Mouse (Mus musculus) kidney, embryonic 16.5 days (tissue): ENCODE measurements around the gene Ldlrad2. TPM values are rescaled to one million over a fixed set of nuclear protein-coding genes. Genes with fewer than 3 reads are reported as not detected.

Experiments used
- ATAC-seq: fragments of 200-750 bp; cut with Nextera tagmentation; 2 replicates; pipeline ENCODE4 v1.8.0; 2017; ENCODE audit warnings: moderate TSS enrichment; ENCODE audit not compliant: low FRiP score, low TSS enrichment
- H3K27ac ChIP-seq: fragments of 300-500 bp; sonication (generic); 2 replicates; pipeline ENCODE4 v1.5.1; 2014; ENCODE audit warnings: low read length
- H3K27me3 ChIP-seq: fragments of 300-500 bp; sonication (generic); 2 replicates; pipeline ENCODE4 v1.6.1; 2014; ENCODE audit warnings: low read length, control low read depth, mixed read lengths; ENCODE audit not compliant: insufficient read depth
- H3K36me3 ChIP-seq: fragments of 300-500 bp; sonication (generic); 2 replicates; pipeline ENCODE4 v1.6.1; 2014; ENCODE audit warnings: low read length, control low read depth, mixed read lengths; ENCODE audit not compliant: insufficient read depth
- H3K4me1 ChIP-seq: fragments of 300-500 bp; sonication (generic); 2 replicates; pipeline ENCODE4 v1.6.1; 2014; ENCODE audit warnings: low read length, control low read depth, mixed read lengths; ENCODE audit not compliant: insufficient read depth
- H3K4me2 ChIP-seq: fragments of 300-500 bp; sonication (generic); replicated peaks from 2 replicates; pipeline ENCODE4 v1.6.1; 2014; ENCODE audit warnings: low read depth, low read length
- H3K4me3 ChIP-seq: fragments of 300-500 bp; sonication (generic); 2 replicates; pipeline ENCODE4 v1.5.1; 2014; ENCODE audit warnings: mild to moderate bottlenecking, low read length
- H3K9ac ChIP-seq: fragments of 300-500 bp; sonication (generic); replicated peaks from 2 replicates; pipeline ENCODE4 v1.6.1; 2014; ENCODE audit warnings: low read length
- H3K9me3 ChIP-seq: fragments of 300-500 bp; sonication (generic); 2 replicates; pipeline ENCODE4 v1.6.1; 2016; ENCODE audit warnings: low read length, control low read depth
- WGBS: fragments of 180-500 bp; shearing (Covaris S2); extraction: QIAGEN DNeasy Blood & Tissue Kit; methylation state at CpG from one replicate; pipeline ENCODE4 v1.1.7; 2014; 5-methylcytosine and 5-hydroxymethylcytosine counted together
- polyA plus RNA-seq: library from polyadenylated mRNA; unstranded; fragments of >200 nt; fragmentation: Nextera tagmentation; extraction: Ambion mirVana; gene quantifications from 2 replicates; pipeline ENCODE4 v1.2.1, GENCODE M21; 2015

Ldlrad2 gene
- not detected in 2 replicates for polyA plus RNA-seq

- Histone ChIP-seq H3K27ac (no peak within 1 kb of the TSS), H3K27me3 (no peaks in the 10 kb centered on the region), H3K4me2 (no peak within 1 kb of the TSS), H3K36me3 (peaks cover 5% of the 10 kb centered on the region; the same call in 1 of the 2 replicates), H3K9me3 (no peaks in the 10 kb centered on the region), H3K9ac (no peak within 1 kb of the TSS), H3K4me1 (peaks cover 7% of the 10 kb centered on the region; the same call in 1 of the 2 replicates), H3K4me3 (no peak within 1 kb of the TSS)
- ATAC-seq = no peak
- WGBS = 86% methylated on average over 10 of the region's 10 CpGs
Observed at GRCm38 (mm10) chr4:137574469-137574868, at the start of gene Ldlrad2. Gene Ldlrad2 (minus strand): TSS chr4:137574569.

- H3K36me3 ChIP-seq = peaks cover 64% of the 10 kb centered on the region
- no peak overlapping the region for H3K27ac ChIP-seq
- no peak for ATAC-seq
- no peak overlapping the region for H3K9ac ChIP-seq
- 91% methylated on average over 8 of the region's 8 CpGs for WGBS
- no peak overlapping the region for H3K4me2 ChIP-seq
- H3K4me1 ChIP-seq = no peaks in the 10 kb centered on the region
- no peaks in the 10 kb centered on the region for H3K9me3 ChIP-seq
- no peaks in the 10 kb centered on the region for H3K27me3 ChIP-seq
- no peak overlapping the region for H3K4me3 ChIP-seq
Observed at GRCm38 (mm10) chr4:137622847-137623246, 48.5 kb upstream of the Ldlrad2 start.

- Histone ChIP-seq H3K9ac (no peak overlapping the region), H3K27me3 (no peaks in the 10 kb centered on the region), H3K4me1 (peaks cover 7% of the 10 kb centered on the region; the same call in 1 of the 2 replicates), H3K27ac (0 out of 2 replicates have a peak overlapping the region, but pooled peaks have one; percentile 36), H3K4me3 (no peak overlapping the region), H3K9me3 (no peaks in the 10 kb centered on the region), H3K36me3 (peaks cover 69% of the 10 kb centered on the region), H3K4me2 (no peak overlapping the region)
- 53% methylated on average over 15 of the region's 15 CpGs for WGBS
- peak; percentile 31; the same call in 1 of the 2 replicates for ATAC-seq
Observed at GRCm38 (mm10) chr4:137610256-137610655, 35.9 kb upstream of the Ldlrad2 start.

GRCm38 (mm10) chr4:137609702-137610101, 35.3 kb upstream of the Ldlrad2 start:
- peaks cover 7% of the 10 kb centered on the region; the same call in 1 of the 2 replicates for H3K4me1 ChIP-seq
- 69% methylated on average over 7 of the region's 7 CpGs for WGBS
- ATAC-seq = no peak
- peaks cover 71% of the 10 kb centered on the region for H3K36me3 ChIP-seq
- no peak overlapping the region for H3K4me3 ChIP-seq
- H3K4me2 ChIP-seq = no peak overlapping the region
- no peaks in the 10 kb centered on the region for H3K9me3 ChIP-seq
- H3K27ac ChIP-seq = 0 out of 2 replicates have a peak overlapping the region, but pooled peaks have one; percentile 36
- H3K9ac ChIP-seq = no peak overlapping the region
- no peaks in the 10 kb centered on the region for H3K27me3 ChIP-seq

- H3K4me3 ChIP-seq = no peak overlapping the region
- no peaks in the 10 kb centered on the region for H3K27me3 ChIP-seq
- H3K36me3 ChIP-seq = peaks cover 68% of the 10 kb centered on the region
- H3K9ac ChIP-seq = no peak overlapping the region
- 61% methylated on average over 7 of the region's 7 CpGs for WGBS
- H3K4me1 ChIP-seq = peaks cover 7% of the 10 kb centered on the region; the same call in 1 of the 2 replicates
- no peak for ATAC-seq
- H3K4me2 ChIP-seq = no peak overlapping the region
- H3K9me3 ChIP-seq = no peaks in the 10 kb centered on the region
- H3K27ac ChIP-seq = no peak overlapping the region
Observed at GRCm38 (mm10) chr4:137609281-137609680, 34.9 kb upstream of the Ldlrad2 start.

- Histone ChIP-seq H3K9me3 (no peaks in the 10 kb centered on the region), H3K9ac (no peak overlapping the region), H3K4me1 (peaks cover 7% of the 10 kb centered on the region; the same call in 1 of the 2 replicates), H3K27ac (no peak overlapping the region), H3K4me2 (no peak overlapping the region), H3K27me3 (no peaks in the 10 kb centered on the region), H3K36me3 (peaks cover 56% of the 10 kb centered on the region), H3K4me3 (no peak overlapping the region)
- 98% methylated on average over 2 of the region's 2 CpGs for WGBS
- no peak for ATAC-seq
Observed at GRCm38 (mm10) chr4:137607023-137607422, 32.7 kb upstream of the Ldlrad2 start.

GRCm38 (mm10) chr4:137603449-137604171, 29.2 kb upstream of the Ldlrad2 start:
- no peaks in the 10 kb centered on the region for H3K9me3 ChIP-seq
- H3K9ac ChIP-seq = no peak overlapping the region
- 79% methylated on average over 11 of the region's 11 CpGs for WGBS
- H3K4me3 ChIP-seq = no peak overlapping the region
- H3K27me3 ChIP-seq = no peaks in the 10 kb centered on the region
- 0 out of 2 replicates have a peak, but pooled peaks cover 3% of the 10 kb centered on the region for H3K4me1 ChIP-seq
- ATAC-seq = no peak
- H3K36me3 ChIP-seq = peaks cover 33% of the 10 kb centered on the region
- no peak overlapping the region for H3K4me2 ChIP-seq
- no peak overlapping the region for H3K27ac ChIP-seq

GRCm38 (mm10) chr4:137598577-137598976, 24.2 kb upstream of the Ldlrad2 start:
- no peak overlapping the region for H3K27ac ChIP-seq
- H3K9ac ChIP-seq = no peak overlapping the region
- H3K27me3 ChIP-seq = no peaks in the 10 kb centered on the region
- WGBS = 85% methylated on average over 5 of the region's 5 CpGs
- H3K9me3 ChIP-seq = no peaks in the 10 kb centered on the region
- H3K36me3 ChIP-seq = no peaks in the 10 kb centered on the region
- H3K4me1 ChIP-seq = peaks cover 18% of the 10 kb centered on the region
- no peak overlapping the region for H3K4me2 ChIP-seq
- no peak for ATAC-seq
- H3K4me3 ChIP-seq = no peak overlapping the region

GRCm38 (mm10) chr4:137597098-137597630, 22.8 kb upstream of the Ldlrad2 start:
- WGBS = 91% methylated on average over 4 of the region's 4 CpGs
- H3K27me3 ChIP-seq = no peaks in the 10 kb centered on the region

More at GRCm38 (mm10) chr4:137597098-137597630, 22.8 kb upstream of the Ldlrad2 start:
- H3K4me2 ChIP-seq = no peak overlapping the region
- no peak overlapping the region for H3K9ac ChIP-seq
- ATAC-seq = no peak
- no peak overlapping the region for H3K4me3 ChIP-seq
- no peaks in the 10 kb centered on the region for H3K36me3 ChIP-seq
- H3K9me3 ChIP-seq = no peaks in the 10 kb centered on the region
- H3K4me1 ChIP-seq = peaks cover 18% of the 10 kb centered on the region
- H3K27ac ChIP-seq = no peak overlapping the region
